Mouse (Mus musculus) testis, adult 2 months (tissue): Measurements from ENCODE around the gene Agpat2.

Experiments
- CTCF ChIP-seq: fragments of 200-500 bp; IDR thresholded peaks from 2 replicates; pipeline ENCODE4 v1.5.1; 2012; ENCODE audit warnings: low read depth, mild to moderate bottlenecking, inconsistent platforms, low read length, moderate library complexity; ENCODE audit not compliant: control insufficient read depth, insufficient read depth, insufficient replicate concordance
- POLR2A ChIP-seq: fragments of 200-500 bp; IDR thresholded peaks from 2 replicates; pipeline ENCODE4 v1.6.1; 2012; ENCODE audit warnings: low read depth, mild to moderate bottlenecking, inconsistent platforms, low read length, moderate library complexity; ENCODE audit not compliant: control insufficient read depth

GRCm38 (mm10) chr2:26606579-26606978, 2.4 kb upstream of the Agpat2 start:
- TF ChIP-seq CTCF (no peak), POLR2A (no peak)
